Mouse (Mus musculus): ENCODE data around the gene Wtip. TPM values are rescaled to one million over a fixed set of nuclear protein-coding genes. Genes with fewer than 3 reads are reported as not detected.
A peak's percentile ranks its signal among the peaks of the same experiment; 100 is the strongest.
"Not testable (repeated sequence)": the region's sequence is repeated elsewhere in the genome, so short reads cannot be mapped to it uniquely, and the experiment has no call there.

The Wtip gene
- polyA plus RNA-seq (2014; fragmentation: Nextera tagmentation; extraction: Ambion mirVana): 2.8 TPM in 2 replicates

DNA sequence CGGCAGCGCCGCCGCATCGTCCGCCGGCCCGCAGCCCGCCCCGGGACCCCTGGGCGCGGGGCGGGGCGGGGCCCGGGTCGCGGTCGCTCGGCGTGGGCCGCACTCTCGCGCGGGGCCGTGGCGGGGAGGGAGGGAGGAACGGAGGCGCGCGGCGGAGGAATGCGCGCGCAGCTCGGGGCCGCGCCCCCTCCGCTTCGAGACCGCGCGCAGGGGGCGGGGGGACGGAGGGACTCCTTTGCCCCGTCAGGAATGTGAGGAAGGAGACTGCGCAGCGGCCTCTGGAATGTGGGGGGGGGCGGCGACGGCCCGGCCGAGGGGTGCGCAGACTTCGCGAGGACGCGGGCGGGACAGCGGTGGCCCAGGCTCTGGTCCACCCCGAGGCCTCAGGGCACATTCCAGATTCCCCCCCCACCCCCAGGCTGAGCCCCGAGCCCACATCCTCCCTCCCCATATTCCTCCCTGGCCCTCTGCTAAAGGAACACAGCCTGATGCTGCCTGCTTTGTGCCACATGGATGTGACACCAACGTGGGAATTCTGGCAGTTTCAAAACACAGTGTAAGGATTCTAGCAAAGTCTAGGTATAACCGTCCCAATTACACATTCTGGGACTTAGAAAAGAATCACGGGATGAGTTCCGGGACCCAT, at the start of gene Wtip:
Gene Wtip (minus strand): TSS at position 152 of the 646 bp plus-strand sequence.
- peak; percentile 85 for ATAC-seq (ENCODE audit: low FRiP score, low TSS enrichment)
- Histone ChIP-seq H3K27ac (replicated peaks; ENCODE audit: low read depth, low read length) (peak within 1 kb of the TSS; percentile 71), H3K4me1 (ENCODE audit: control insufficient read depth, insufficient read depth, low read length) (peaks cover 14% of the 10 kb centered on the region), H3K4me2 (ENCODE audit: low read length) (peak within 1 kb of the TSS; percentile 64), H3K4me3 (replicated peaks; ENCODE audit: low read depth, low read length) (peak within 1 kb of the TSS; percentile 70), H3K9ac (replicated peaks; ENCODE audit: low read length) (peak within 1 kb of the TSS; percentile 76), H3K36me3 (ENCODE audit: control insufficient read depth, insufficient read depth, low read length) (no peaks in the 10 kb centered on the region), H3K27me3 (ENCODE audit: control insufficient read depth, insufficient read depth, low read length) (no peaks in the 10 kb centered on the region), H3K9me3 (ENCODE audit: control insufficient read depth, low read length) (no peaks in the 10 kb centered on the region)
- DNase-seq: peak; percentile 92
- WGBS: 1% methylated on average over 46 of the region's 65 CpGs

DNA sequence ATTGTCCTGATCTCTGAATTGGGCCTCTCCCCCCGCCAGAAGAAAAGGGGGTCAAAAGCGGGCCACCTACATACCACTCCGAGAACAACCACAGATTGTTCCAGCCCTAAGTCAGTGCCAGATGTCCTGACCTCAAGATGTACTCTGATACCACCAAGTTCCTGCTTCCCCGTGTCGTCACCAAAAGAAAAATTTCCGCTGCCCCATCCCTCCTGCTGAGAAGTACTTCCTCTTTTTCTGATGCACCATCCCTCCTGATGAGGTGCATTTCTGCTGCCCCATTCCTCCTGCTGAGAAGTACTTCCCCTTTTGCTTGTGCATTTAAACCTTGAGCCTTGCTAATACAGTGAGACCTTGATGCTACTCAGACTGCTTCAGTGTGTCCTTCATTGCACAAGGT, 43.2 kb upstream of the Wtip start:
- not testable (repeated sequence) for H3K27me3 ChIP-seq (ENCODE audit: control insufficient read depth, insufficient read depth, low read length); H3K4me2 ChIP-seq (ENCODE audit: low read length); H3K36me3 ChIP-seq (ENCODE audit: control insufficient read depth, insufficient read depth, low read length); H3K4me3 ChIP-seq (replicated peaks; ENCODE audit: low read depth, low read length); ATAC-seq (ENCODE audit: low FRiP score, low TSS enrichment); DNase-seq; H3K9me3 ChIP-seq (ENCODE audit: control insufficient read depth, low read length); H3K9ac ChIP-seq (replicated peaks; ENCODE audit: low read length); H3K27ac ChIP-seq (replicated peaks; ENCODE audit: low read depth, low read length); H3K4me1 ChIP-seq (ENCODE audit: control insufficient read depth, insufficient read depth, low read length)
- 92% methylated on average over 6 of the region's 6 CpGs for WGBS

DNA sequence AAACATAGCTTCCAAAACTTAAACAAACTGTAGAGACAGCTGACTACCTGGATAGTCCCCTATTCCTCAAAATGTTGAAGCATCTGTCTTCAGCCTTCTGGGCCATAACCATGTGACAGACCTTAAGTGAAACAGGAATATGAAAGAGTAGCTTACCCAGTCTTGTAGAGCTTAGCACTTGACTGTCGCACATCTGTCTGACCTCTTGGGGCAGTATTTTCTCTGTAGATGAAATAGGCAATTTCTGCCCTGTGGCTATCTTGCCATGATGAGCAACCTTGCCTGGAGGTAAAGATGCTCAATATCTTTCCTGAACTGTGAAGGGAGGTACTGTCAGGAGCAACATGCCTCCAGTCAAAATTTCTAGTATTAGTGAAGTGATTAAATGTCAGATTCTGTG, 39.2 kb upstream of the Wtip start:
- H3K4me1 ChIP-seq (ENCODE audit: control insufficient read depth, insufficient read depth, low read length): peaks cover 3% of the 10 kb centered on the region; the same call in 1 of the 2 replicates
- WGBS: 60% methylated on average over 1 of the region's 1 CpGs
- H3K36me3 ChIP-seq (ENCODE audit: control insufficient read depth, insufficient read depth, low read length): no peaks in the 10 kb centered on the region
- no peaks in the 10 kb centered on the region for H3K9me3 ChIP-seq (ENCODE audit: control insufficient read depth, low read length)
- ATAC-seq (ENCODE audit: low FRiP score, low TSS enrichment) (no peak), DNase-seq (no peak)
- no peak overlapping the region for H3K4me2 ChIP-seq (ENCODE audit: low read length)
- H3K9ac ChIP-seq (replicated peaks; ENCODE audit: low read length): no peak overlapping the region
- H3K27me3 ChIP-seq (ENCODE audit: control insufficient read depth, insufficient read depth, low read length): no peaks in the 10 kb centered on the region
- H3K4me3 ChIP-seq (replicated peaks; ENCODE audit: low read depth, low read length): no peak overlapping the region
- no peak overlapping the region for H3K27ac ChIP-seq (replicated peaks; ENCODE audit: low read depth, low read length)

DNA sequence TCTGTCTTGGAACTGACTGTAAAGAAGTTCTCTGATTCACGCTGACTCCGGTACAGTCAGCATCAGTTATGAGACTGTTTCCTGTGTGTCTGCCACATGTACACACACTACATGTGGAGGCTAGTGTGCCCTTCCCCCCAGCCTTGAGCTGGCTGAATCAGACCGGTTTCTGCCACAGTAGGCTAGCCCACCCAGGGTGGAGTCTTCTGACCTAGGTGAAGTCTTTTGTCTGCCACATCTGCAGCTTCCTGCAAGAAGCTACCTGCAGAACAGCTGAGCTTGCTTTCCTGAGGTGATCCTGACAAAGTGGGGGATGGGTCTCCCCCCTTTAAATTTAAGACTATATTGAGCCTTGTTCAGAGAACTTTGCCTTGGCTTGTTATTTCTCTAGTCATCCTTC, 36.4 kb upstream of the Wtip start, which contains the start of gene Uba2:
Gene Uba2 (minus strand): TSS at position 146 of the 400 bp plus-strand sequence.
- no peaks in the 10 kb centered on the region for H3K9me3 ChIP-seq (ENCODE audit: control insufficient read depth, low read length)
- H3K4me1 ChIP-seq (ENCODE audit: control insufficient read depth, insufficient read depth, low read length): peaks cover 11% of the 10 kb centered on the region
- peak within 1 kb of the TSS; percentile 95 for H3K4me3 ChIP-seq (replicated peaks; ENCODE audit: low read depth, low read length)
- peak within 1 kb of the TSS; percentile 90 for H3K27ac ChIP-seq (replicated peaks; ENCODE audit: low read depth, low read length)
- ATAC-seq (ENCODE audit: low FRiP score, low TSS enrichment) (no peak), DNase-seq (no peak)
- WGBS: 84% methylated on average over 3 of the region's 3 CpGs
- peaks cover 7% of the 10 kb centered on the region for H3K36me3 ChIP-seq (ENCODE audit: control insufficient read depth, insufficient read depth, low read length)
- H3K9ac ChIP-seq (replicated peaks; ENCODE audit: low read length): peak within 1 kb of the TSS; percentile 90
- no peaks in the 10 kb centered on the region for H3K27me3 ChIP-seq (ENCODE audit: control insufficient read depth, insufficient read depth, low read length)
- peak within 1 kb of the TSS; percentile 92 for H3K4me2 ChIP-seq (ENCODE audit: low read length)

DNA sequence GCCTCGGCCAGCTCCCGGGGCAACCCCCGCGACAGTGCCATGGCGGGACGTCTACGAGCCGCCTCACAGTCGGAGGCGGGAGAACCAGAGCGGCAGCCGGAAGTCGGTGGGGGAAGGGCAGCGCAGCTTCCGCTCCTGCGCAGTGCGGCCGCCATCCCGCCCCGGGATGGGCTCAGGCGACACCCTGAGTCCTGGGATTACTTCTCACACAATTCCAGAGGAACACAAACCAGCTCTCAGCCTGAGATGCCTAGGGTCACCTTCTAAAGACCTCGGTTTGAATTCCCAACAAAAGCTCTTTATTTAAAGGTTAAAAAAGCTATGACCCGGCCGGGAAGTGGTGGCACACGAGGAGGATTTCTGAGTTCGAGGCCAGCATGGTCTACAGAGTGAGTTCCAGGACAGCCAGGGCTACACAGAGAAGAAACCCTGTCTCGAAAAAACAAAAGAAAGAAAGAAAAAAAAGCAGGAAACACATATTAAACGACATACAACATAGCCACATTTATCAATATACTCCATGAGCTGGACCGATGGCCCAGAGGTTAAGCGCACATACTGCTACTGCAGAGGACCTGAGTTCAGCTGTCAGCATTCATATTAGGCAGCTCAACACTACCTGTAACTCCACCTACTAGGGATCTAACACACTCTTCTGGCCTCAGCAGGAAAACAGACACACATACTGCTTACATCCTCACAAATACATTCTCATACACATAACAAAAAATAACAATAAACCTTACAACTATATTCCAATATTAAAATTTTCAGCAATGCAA, 35.6 kb upstream of the Wtip start:
- 9% methylated on average over 30 of the region's 30 CpGs for WGBS
- Histone ChIP-seq H3K36me3 (ENCODE audit: control insufficient read depth, insufficient read depth, low read length) (peaks cover 14% of the 10 kb centered on the region), H3K4me1 (ENCODE audit: control insufficient read depth, insufficient read depth, low read length) (peaks cover 11% of the 10 kb centered on the region), H3K4me3 (replicated peaks; ENCODE audit: low read depth, low read length) (peak overlapping the region; percentile 95), H3K27me3 (ENCODE audit: control insufficient read depth, insufficient read depth, low read length) (no peaks in the 10 kb centered on the region), H3K4me2 (ENCODE audit: low read length) (peak overlapping the region; percentile 92), H3K9me3 (ENCODE audit: control insufficient read depth, low read length) (no peaks in the 10 kb centered on the region), H3K27ac (replicated peaks; ENCODE audit: low read depth, low read length) (peak overlapping the region; percentile 90), H3K9ac (replicated peaks; ENCODE audit: low read length) (peak overlapping the region; percentile 90)
- ATAC-seq (ENCODE audit: low FRiP score, low TSS enrichment) (peak; percentile 93), DNase-seq (peak; percentile 95)

DNA sequence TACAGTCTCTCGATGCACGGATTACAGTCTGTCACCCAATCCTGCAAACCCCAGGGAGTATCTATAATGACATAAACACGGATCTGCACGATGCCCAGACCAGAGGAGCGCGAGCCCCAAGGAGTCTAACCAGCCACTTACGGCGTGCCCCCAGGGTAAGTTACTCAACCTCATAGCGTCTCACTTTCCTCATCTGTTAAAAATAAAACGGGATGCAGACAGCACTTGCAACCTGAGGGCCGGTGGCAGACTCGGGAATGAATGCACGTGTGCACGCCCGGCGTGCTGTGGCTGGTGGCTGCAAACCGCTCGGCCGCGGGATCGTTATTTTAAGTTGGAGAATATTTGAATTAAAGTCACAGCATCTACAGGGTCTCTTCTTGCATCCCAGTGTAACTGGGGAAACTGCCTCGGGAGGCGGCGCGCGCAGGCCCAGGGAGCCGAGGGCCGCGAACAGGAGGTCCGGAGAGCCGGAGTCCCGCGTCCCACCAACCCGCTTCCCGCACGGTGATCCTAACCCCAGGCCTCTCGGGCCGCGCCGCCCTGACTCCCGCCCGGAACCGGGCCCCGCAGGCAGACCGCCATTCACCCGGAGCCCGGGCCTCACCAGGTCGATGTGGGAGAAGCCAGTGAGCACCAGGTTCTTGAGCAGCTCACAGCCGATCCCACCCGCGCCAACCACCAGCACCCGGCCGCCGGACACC, 34.9 kb upstream of the Wtip start:
- WGBS: under 1% methylated on average over 54 of the region's 54 CpGs
- Histone ChIP-seq H3K4me2 (ENCODE audit: low read length) (peak overlapping the region; percentile 92), H3K27me3 (ENCODE audit: control insufficient read depth, insufficient read depth, low read length) (no peaks in the 10 kb centered on the region), H3K27ac (replicated peaks; ENCODE audit: low read depth, low read length) (peak overlapping the region; percentile 90), H3K9ac (replicated peaks; ENCODE audit: low read length) (peak overlapping the region; percentile 90), H3K36me3 (ENCODE audit: control insufficient read depth, insufficient read depth, low read length) (peaks cover 22% of the 10 kb centered on the region), H3K4me1 (ENCODE audit: control insufficient read depth, insufficient read depth, low read length) (peaks cover 11% of the 10 kb centered on the region), H3K9me3 (ENCODE audit: control insufficient read depth, low read length) (no peaks in the 10 kb centered on the region), H3K4me3 (replicated peaks; ENCODE audit: low read depth, low read length) (peak overlapping the region; percentile 95)
- ATAC-seq (ENCODE audit: low FRiP score, low TSS enrichment) (peak; percentile 79), DNase-seq (no peak)

DNA sequence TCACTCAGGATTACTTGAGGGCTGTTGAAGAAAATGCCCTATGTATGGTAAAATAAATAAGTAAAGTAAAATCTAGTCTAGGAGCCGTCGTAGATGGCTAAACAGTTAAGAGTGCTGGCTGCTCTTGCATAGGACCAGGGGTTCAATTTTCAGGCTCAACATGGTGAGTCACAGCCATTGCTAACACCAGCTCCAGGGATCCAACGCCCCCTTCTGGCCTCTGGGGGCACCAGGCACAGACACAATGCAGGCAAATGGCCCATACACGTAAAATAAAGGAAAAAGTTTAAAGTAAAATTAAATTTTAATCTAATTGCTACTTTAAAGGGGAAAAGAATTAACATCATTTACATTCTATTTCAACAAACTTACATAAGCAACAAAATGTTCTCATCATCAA, 33.8 kb upstream of the Wtip start:
- 51% methylated on average over 4 of the region's 4 CpGs for WGBS
- Histone ChIP-seq H3K36me3 (ENCODE audit: control insufficient read depth, insufficient read depth, low read length) (peaks cover 32% of the 10 kb centered on the region), H3K27me3 (ENCODE audit: control insufficient read depth, insufficient read depth, low read length) (no peaks in the 10 kb centered on the region), H3K4me3 (replicated peaks; ENCODE audit: low read depth, low read length) (no peak overlapping the region), H3K9ac (replicated peaks; ENCODE audit: low read length) (no peak overlapping the region), H3K9me3 (ENCODE audit: control insufficient read depth, low read length) (no peaks in the 10 kb centered on the region), H3K27ac (replicated peaks; ENCODE audit: low read depth, low read length) (no peak overlapping the region), H3K4me1 (ENCODE audit: control insufficient read depth, insufficient read depth, low read length) (peaks cover 11% of the 10 kb centered on the region), H3K4me2 (ENCODE audit: low read length) (peak overlapping the region; percentile 29)
- DNase-seq: peak; percentile 8
- no peak for ATAC-seq (ENCODE audit: low FRiP score, low TSS enrichment)

DNA sequence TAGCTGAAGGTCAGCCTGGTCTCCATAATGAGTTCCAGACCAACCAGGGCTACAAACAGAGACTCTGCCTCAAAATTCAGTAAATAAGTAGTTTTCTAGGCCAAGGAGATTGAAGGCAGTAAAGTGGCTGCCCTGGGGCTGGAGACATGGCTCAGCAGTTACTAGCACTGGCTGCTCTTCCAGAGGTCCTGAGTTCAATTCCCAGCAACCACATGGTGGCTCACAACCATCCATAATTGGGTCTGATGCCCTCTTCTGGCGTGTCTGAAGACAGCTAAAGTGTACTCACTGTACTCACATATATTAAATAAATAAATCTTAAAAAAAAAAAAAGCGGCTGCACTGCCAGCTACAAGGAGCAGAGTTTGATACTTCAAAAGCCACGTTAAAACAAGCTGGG, 32.9 kb upstream of the Wtip start:
- H3K4me3 ChIP-seq (replicated peaks; ENCODE audit: low read depth, low read length): no peak overlapping the region
- peaks cover 41% of the 10 kb centered on the region for H3K36me3 ChIP-seq (ENCODE audit: control insufficient read depth, insufficient read depth, low read length)
- peaks cover 11% of the 10 kb centered on the region for H3K4me1 ChIP-seq (ENCODE audit: control insufficient read depth, insufficient read depth, low read length)
- 86% methylated on average over 3 of the region's 3 CpGs for WGBS
- H3K27ac ChIP-seq (replicated peaks; ENCODE audit: low read depth, low read length): no peak overlapping the region
- ATAC-seq (ENCODE audit: low FRiP score, low TSS enrichment) (no peak), DNase-seq (no peak)
- H3K9ac ChIP-seq (replicated peaks; ENCODE audit: low read length): no peak overlapping the region
- no peaks in the 10 kb centered on the region for H3K9me3 ChIP-seq (ENCODE audit: control insufficient read depth, low read length)
- no peaks in the 10 kb centered on the region for H3K27me3 ChIP-seq (ENCODE audit: control insufficient read depth, insufficient read depth, low read length)
- no peak overlapping the region for H3K4me2 ChIP-seq (ENCODE audit: low read length)
